Mouse (Mus musculus) large intestine, adult 2 months (tissue): ENCODE measurements at regions not wholly inside any gene's neighbourhood (a gene's known extent, or its start where the extent isn't known, plus 50 kb on each side); places are given as distances from the start of the nearest gene placed in this dataset.
A peak's percentile ranks its signal among the peaks of the same experiment; 100 is the strongest.
"Not testable (repeated sequence)": the region's sequence is repeated elsewhere in the genome, so short reads cannot be mapped to it uniquely, and the experiment has no call there.

ENCODE experiments used
- DNase-seq: peaks from one replicate; pipeline ENCODE4 v3.0.0-alpha.2; 2012; ENCODE audit warnings: low read depth, low spot score
- WGBS: fragments of 180-500 bp; shearing (Covaris S2); methylation state at CpG from one replicate; pipeline ENCODE4 v1.1.7; 2018; 5-methylcytosine and 5-hydroxymethylcytosine counted together

GRCm38 (mm10) chr14:104210719-104211118, 257.1 kb downstream of the Pou4f1 start:
- WGBS: 55% methylated on average over 3 of the region's 3 CpGs
- no peak for DNase-seq

GRCm38 (mm10) chr14:104208855-104209254, 258.9 kb downstream of the Pou4f1 start:
- no peak for DNase-seq
- 57% methylated on average over 4 of the region's 4 CpGs for WGBS

- WGBS: 59% methylated on average over 7 of the region's 7 CpGs
- DNase-seq: no peak
Observed at GRCm38 (mm10) chr14:104208040-104208816, 259.6 kb downstream of the Pou4f1 start.

- 31% methylated on average over 2 of the region's 2 CpGs for WGBS
- no peak for DNase-seq
Observed at GRCm38 (mm10) chr14:104206602-104207001, 261.2 kb downstream of the Pou4f1 start.

GRCm38 (mm10) chr14:104203239-104203986, 264.4 kb downstream of the Pou4f1 start:
- no peak for DNase-seq
- 62% methylated on average over 17 of the region's 17 CpGs for WGBS

- WGBS: 31% methylated on average over 11 of the region's 11 CpGs
- no peak for DNase-seq
Observed at GRCm38 (mm10) chr14:104193198-104193597, 274.6 kb downstream of the Pou4f1 start.

GRCm38 (mm10) chr14:104175122-104175521, 292.7 kb downstream of the Pou4f1 start:
- no peak for DNase-seq

GRCm38 (mm10) chr14:104146841-104147240, 302.6 kb upstream of the Ednrb start:
- no peak for DNase-seq
- 54% methylated on average over 5 of the region's 5 CpGs for WGBS

GRCm38 (mm10) chr14:104145395-104145794, 301.2 kb upstream of the Ednrb start:
- no peak for DNase-seq
- WGBS: 46% methylated on average over 5 of the region's 5 CpGs

GRCm38 (mm10) chr14:104114986-104115951, 271.1 kb upstream of the Ednrb start:
- WGBS: 85% methylated on average over 14 of the region's 14 CpGs
- no peak for DNase-seq

- WGBS: 60% methylated on average over 3 of the region's 3 CpGs
- DNase-seq: no peak
Observed at GRCm38 (mm10) chr14:104114182-104114581, 270.0 kb upstream of the Ednrb start.

GRCm38 (mm10) chr14:104113448-104113847, 269.2 kb upstream of the Ednrb start:
- no peak for DNase-seq
- WGBS: 78% methylated on average over 2 of the region's 2 CpGs

GRCm38 (mm10) chr14:104086381-104086780, 242.2 kb upstream of the Ednrb start:
- DNase-seq: no peak
- WGBS: 88% methylated on average over 2 of the region's 2 CpGs

- DNase-seq: not testable (repeated sequence)
Observed at GRCm38 (mm10) chr14:104064199-104064598, 220.0 kb upstream of the Ednrb start.

GRCm38 (mm10) chr14:104053697-104054096, 209.5 kb upstream of the Ednrb start:
- DNase-seq: no peak
- 89% methylated on average over 1 of the region's 1 CpGs for WGBS

More at GRCm38 (mm10) chr14:104064199-104064598, 220.0 kb upstream of the Ednrb start:
- WGBS: 45% methylated on average over 1 of the region's 4 CpGs

- WGBS: 11% methylated on average over 13 of the region's 13 CpGs
- DNase-seq: peak; percentile 2
Observed at GRCm38 (mm10) chr14:104038628-104039325, 194.6 kb upstream of the Ednrb start.

- 24% methylated on average over 1 of the region's 1 CpGs for WGBS
Observed at GRCm38 (mm10) chr14:104033606-104034005, 189.4 kb upstream of the Ednrb start.

GRCm38 (mm10) chr14:104030784-104031470, 186.7 kb upstream of the Ednrb start:
- no peak for DNase-seq

More at GRCm38 (mm10) chr14:104033606-104034005, 189.4 kb upstream of the Ednrb start:
- DNase-seq: no peak

More at GRCm38 (mm10) chr14:104030784-104031470, 186.7 kb upstream of the Ednrb start:
- 53% methylated on average over 11 of the region's 11 CpGs for WGBS
